In the genomic region with DNA sequence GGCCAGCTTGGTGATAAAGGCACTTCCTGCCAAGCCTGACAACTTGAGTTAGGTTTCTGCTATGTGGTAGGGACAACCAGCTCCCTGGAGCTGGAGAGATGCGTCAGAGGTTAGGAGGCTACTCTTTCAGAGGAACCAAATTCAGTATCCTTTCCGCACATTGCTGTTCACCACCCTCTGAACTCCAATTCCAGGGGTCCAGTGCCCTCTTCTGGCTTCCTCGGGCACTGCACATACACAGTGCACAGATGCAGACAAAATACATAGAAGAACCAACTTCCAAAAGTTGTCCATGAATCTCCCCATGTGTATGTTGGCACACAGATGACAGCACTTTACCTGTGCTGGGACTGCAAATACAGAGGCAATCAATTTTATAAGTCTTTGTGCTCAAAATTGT, we compare ENCODE assay signal across 9 mouse cellular contexts. TPM values are rescaled to one million over a fixed set of nuclear protein-coding genes. Genes with fewer than 3 reads are reported as not detected.
DNase-seq lines count a peak whose midpoint lies in the region; ATAC-seq and TF ChIP-seq lines count a peak whose summit lies in the region.
"Had no signal": no experiment of that assay in that cellular context is flagged by ENCODE, and none has a peak within 500 bp of the region (broad histone marks: within the 10 kb centered on the region; RNA-seq: fewer than 3 reads in every experiment).

No protein-coding gene starts in this region.

- no peak overlapping the region for H3K27ac ChIP-seq in heart, adult 2 months
- H3K27ac ChIP-seq in heart, embryonic 11.5 days (ENCODE audit: low read depth, low read length) = no peak overlapping the region
- H3K27ac ChIP-seq in cortical plate, adult 2 months (ENCODE audit: insufficient read depth, low read length) = no peak overlapping the region
- no peak overlapping the region for H3K27ac ChIP-seq in hindbrain, embryonic 15.5 days (replicated peaks)
- H3K27ac ChIP-seq: limb, embryonic 13.5 days had no signal

- ATAC-seq in heart, embryonic 11.5 days (replicated peaks; ENCODE audit: insufficient number of reproducible peaks, low FRiP score, low TSS enrichment) = no peak
- ATAC-seq in Patski = no peak
- ATAC-seq in hindbrain, embryonic 15.5 days (ENCODE audit: low FRiP score, low read depth) = 0 out of 2 replicates have a peak, but pooled peaks have one; percentile 30

- peak; percentile 78 for TF ChIP-seq EP300 in heart, adult 2 months (IDR thresholded peaks at IDR 0.05; ENCODE audit: insufficient read depth, low read depth, low read length)

- intact Hi-C loops in heart, adult 2 months (cut with DNase I) = loop anchor here (2.0 to 5.0 kb wide), 3 partner anchors 52 to 146 kb away; no protein-coding TSS in a partner anchor

- no peak overlapping the region for H3K4me3 ChIP-seq in heart, adult 2 months
- H3K4me3 ChIP-seq in heart, embryonic 11.5 days (ENCODE audit: low read depth, low read length) = no peak overlapping the region
- no peak overlapping the region for H3K4me3 ChIP-seq in cortical plate, adult 2 months (ENCODE audit: insufficient read depth, low read length)
- H3K4me3 ChIP-seq in hindbrain, embryonic 15.5 days = no peak overlapping the region
- H3K4me3 ChIP-seq: limb, embryonic 13.5 days had no signal

- H3K79me2 ChIP-seq in heart, adult 2 months (replicated peaks; ENCODE audit: control insufficient read depth, insufficient read depth, low read length) = no peaks in the 10 kb centered on the region

- peak; percentile 67 to 83 for DNase-seq in heart, adult 2 months
- peak; percentile 36 for DNase-seq in 3134 (ENCODE audit: extremely low read depth, insufficient read length, low spot score)
- DNase-seq in Patski (ENCODE audit: low read depth, low spot score) = no peak
- DNase-seq in lung, postnatal 4 days = peak; percentile 61 to 79
- DNase-seq in testis, postnatal 14 days (ENCODE audit: low spot score) = peak; percentile 37

- 26% methylated on average over 3 of the region's 3 CpGs for WGBS in heart, adult 2 months
- 46% methylated on average over 3 of the region's 3 CpGs for WGBS in heart, embryonic 11.5 days (ENCODE audit: insufficient replicate concordance)
- WGBS in hindbrain, embryonic 15.5 days = 61% methylated on average over 3 of the region's 3 CpGs

- peak; percentile 96 for TF ChIP-seq CTCF in heart, adult 2 months (IDR thresholded peaks at IDR 0.05)
- TF ChIP-seq CTCF in Patski (IDR thresholded peaks at IDR 0.05) = peak; percentile 78
- peak; percentile 73 for TF ChIP-seq CTCF in cortical plate, adult 2 months (IDR thresholded peaks at IDR 0.05; ENCODE audit: extremely low read depth, insufficient read depth, low read length)

- POLR2A ChIA-PET in Patski (lab: Charles Lee) = no interaction called here

- no peaks in the 10 kb centered on the region for H3K36me3 ChIP-seq in heart, adult 2 months (ENCODE audit: control insufficient read depth, insufficient read depth, low read length)
- no peaks in the 10 kb centered on the region for H3K36me3 ChIP-seq in heart, embryonic 11.5 days (ENCODE audit: control insufficient read depth, insufficient read depth, low read length)
- peaks cover 13% of the 10 kb centered on the region; the same call in 1 of the 2 replicates for H3K36me3 ChIP-seq in hindbrain, embryonic 15.5 days

- CTCF ChIA-PET in Patski (lab: Charles Lee) = interaction anchor here (0.7 to 2.1 kb wide), 10 partner anchors 14 to 132 kb away, joined by 3 to 10 read pairs (median 4); partner anchors contain the start of genes Arhgef2 and Khdc4

- no peaks in the 10 kb centered on the region for H3K9me3 ChIP-seq in heart, embryonic 11.5 days (replicated peaks; ENCODE audit: control insufficient read depth, low read length)
- no peaks in the 10 kb centered on the region for H3K9me3 ChIP-seq in hindbrain, embryonic 15.5 days
- H3K9me3 ChIP-seq: limb, embryonic 13.5 days had no signal

- no peaks in the 10 kb centered on the region for H3K4me1 ChIP-seq in heart, adult 2 months (ENCODE audit: control insufficient read depth, insufficient read depth, low read length)
- H3K4me1 ChIP-seq in heart, embryonic 11.5 days (ENCODE audit: control insufficient read depth, insufficient read depth, low read length) = no peaks in the 10 kb centered on the region
- H3K4me1 ChIP-seq in cortical plate, adult 2 months (ENCODE audit: control insufficient read depth, insufficient read depth, low read length) = no peaks in the 10 kb centered on the region
- no peaks in the 10 kb centered on the region for H3K4me1 ChIP-seq in hindbrain, embryonic 15.5 days (replicated peaks)
- H3K4me1 ChIP-seq: limb, embryonic 13.5 days had no signal

- no peak overlapping the region for H3K9ac ChIP-seq in heart, adult 2 months (ENCODE audit: low read depth, low read length)
- H3K9ac ChIP-seq in heart, embryonic 11.5 days (ENCODE audit: low read depth, low read length) = no peak overlapping the region
- no peak overlapping the region for H3K9ac ChIP-seq in hindbrain, embryonic 15.5 days
- H3K9ac ChIP-seq: limb, embryonic 13.5 days had no signal

- no peaks in the 10 kb centered on the region for H3K27me3 ChIP-seq in heart, adult 2 months (ENCODE audit: control insufficient read depth, insufficient read depth, low read length)
- H3K27me3 ChIP-seq in heart, embryonic 11.5 days (ENCODE audit: control insufficient read depth, insufficient read depth, low read length) = no peaks in the 10 kb centered on the region
- H3K27me3 ChIP-seq in Patski = no peaks in the 10 kb centered on the region
- no peaks in the 10 kb centered on the region for H3K27me3 ChIP-seq in hindbrain, embryonic 15.5 days
- H3K27me3 ChIP-seq: limb, embryonic 13.5 days had no signal

- no peak for TF ChIP-seq POLR2A in heart, adult 2 months (IDR thresholded peaks at IDR 0.05; ENCODE audit: insufficient read depth, low read depth, low read length)
- no peak for TF ChIP-seq POLR2A in cortical plate, adult 2 months (IDR thresholded peaks at IDR 0.05; ENCODE audit: extremely low read depth, insufficient read depth, low read length)

- in situ Hi-C loops in Patski (cut with MboI; ENCODE audit: low pct_unique_long_range_greater_than_20kb) = no loop called here

- no peak overlapping the region for H3K4me2 ChIP-seq in heart, embryonic 11.5 days
- H3K4me2 ChIP-seq in hindbrain, embryonic 15.5 days = no peak overlapping the region
- H3K4me2 ChIP-seq: limb, embryonic 13.5 days had no signal

RNA-seq across cellular contexts. Expression of gene Rit1, which starts 22.0 kb away (rescaled TPM):
- total RNA-seq in heart, adult 2 months (2021) = 10 to 100 TPM; 57.0 to 66.6 TPM
- polyA plus RNA-seq in heart, adult 2 months (2012; rRNA removed) = 98.3 and 112 TPM in 2 replicates
- polyA plus RNA-seq in heart, embryonic 11.5 days (2014; fragmentation: Nextera tagmentation; extraction: Ambion mirVana) = 49.7 and 50.4 TPM in 2 replicates
- polyA plus RNA-seq in Patski (2021) = 82.7 TPM
- polyA plus RNA-seq in cortical plate, adult 2 months (2012; rRNA removed) = 58.7 and 63.6 TPM in 2 replicates
- 64.4 and 66.8 TPM in 2 replicates for polyA plus RNA-seq in hindbrain, embryonic 15.5 days (2015; fragmentation: Nextera tagmentation; extraction: Ambion mirVana)

RNA-seq across cellular contexts. Expression of gene Syt11, which starts 36.3 kb away (rescaled TPM):
- 1 to 10 TPM; 6.6 to 7.9 TPM for total RNA-seq in heart, adult 2 months (2021)
- polyA plus RNA-seq in heart, adult 2 months (2012; rRNA removed) = 10.2 and 18.2 TPM in 2 replicates
- polyA plus RNA-seq in heart, embryonic 11.5 days (2014; fragmentation: Nextera tagmentation; extraction: Ambion mirVana) = 11.8 and 15.8 TPM in 2 replicates
- polyA plus RNA-seq in Patski (2021) = 61.9 TPM
- 467 and 476 TPM in 2 replicates for polyA plus RNA-seq in cortical plate, adult 2 months (2012; rRNA removed)
- polyA plus RNA-seq in hindbrain, embryonic 15.5 days (2015; fragmentation: Nextera tagmentation; extraction: Ambion mirVana) = 220 and 239 TPM in 2 replicates

RNA-seq across cellular contexts. Expression of gene Khdc4, which starts 53.0 kb away (rescaled TPM):
- total RNA-seq in heart, adult 2 months (2021) = 10 to 100 TPM; 24.9 to 25.7 TPM
- 29.9 and 46.1 TPM in 2 replicates for polyA plus RNA-seq in heart, adult 2 months (2012; rRNA removed)
- polyA plus RNA-seq in heart, embryonic 11.5 days (2014; fragmentation: Nextera tagmentation; extraction: Ambion mirVana) = 68.2 and 69.8 TPM in 2 replicates
- 112 TPM for polyA plus RNA-seq in Patski (2021)
- 70.5 and 75.6 TPM in 2 replicates for polyA plus RNA-seq in cortical plate, adult 2 months (2012; rRNA removed)
- 84.5 and 88.5 TPM in 2 replicates for polyA plus RNA-seq in hindbrain, embryonic 15.5 days (2015; fragmentation: Nextera tagmentation; extraction: Ambion mirVana)
